Mouse (Mus musculus): ENCODE measurements around the gene Tnfsf14.

GRCm38 (mm10) chr17:57139708-57140107 lies 54.3 kb downstream of the Tnfsf14 start:
- no peak for TF ChIP-seq POLR2A (IDR thresholded peaks at IDR 0.05; ENCODE audit: borderline replicate concordance, extremely low read depth, low read depth, low read length)
- TF ChIP-seq CTCF (IDR thresholded peaks at IDR 0.05; ENCODE audit: insufficient read depth, low read length), result no peak

Measured in lung, adult 2 months (tissue).